Mouse (Mus musculus) embryonic facial prominence, embryonic 12.5 days (tissue): ENCODE data around the gene Rnase2b. TPM values are rescaled to one million over a fixed set of nuclear protein-coding genes. Genes with fewer than 3 reads are reported as not detected.
"Not testable (repeated sequence)": the region's sequence is repeated elsewhere in the genome, so short reads cannot be mapped to it uniquely, and the experiment has no call there.

Source experiments
- ATAC-seq: fragments of 200-750 bp; cut with Nextera tagmentation; 2 replicates; pipeline ENCODE4 v1.8.0; 2017; ENCODE audit not compliant: insufficient number of reproducible peaks, insufficient read depth, low FRiP score, low TSS enrichment
- H3K27ac ChIP-seq: fragments of 300-500 bp; sonication (generic); 2 replicates; pipeline ENCODE4 v1.5.1; 2016; ENCODE audit warnings: mild to moderate bottlenecking
- H3K27me3 ChIP-seq: fragments of 300-500 bp; sonication (generic); 2 replicates; pipeline ENCODE4 v1.6.1; 2016; ENCODE audit warnings: mild to moderate bottlenecking, moderate library complexity
- H3K36me3 ChIP-seq: fragments of 300-500 bp; sonication (generic); 2 replicates; pipeline ENCODE4 v1.6.1; 2016; ENCODE audit warnings: mild to moderate bottlenecking
- H3K4me1 ChIP-seq: fragments of 300-500 bp; sonication (generic); 2 replicates; pipeline ENCODE4 v1.6.1; 2016
- H3K4me2 ChIP-seq: fragments of 300-500 bp; sonication (generic); replicated peaks from 2 replicates; pipeline ENCODE4 v1.6.1; 2016; ENCODE audit warnings: mild to moderate bottlenecking, moderate library complexity
- H3K4me3 ChIP-seq: fragments of 300-500 bp; sonication (generic); 2 replicates; pipeline ENCODE4 v1.5.1; 2016; ENCODE audit warnings: mild to moderate bottlenecking
- H3K9ac ChIP-seq: fragments of 300-500 bp; sonication (generic); 2 replicates; pipeline ENCODE4 v1.6.1; 2016; ENCODE audit warnings: mild to moderate bottlenecking, moderate library complexity
- H3K9me3 ChIP-seq: fragments of 300-500 bp; sonication (generic); 2 replicates; pipeline ENCODE4 v1.6.1; 2016; ENCODE audit warnings: mild to moderate bottlenecking, moderate library complexity
- WGBS: fragments of 180-500 bp; shearing (Covaris S2); methylation state at CpG from one replicate; pipeline ENCODE4 v1.1.7; 2016; 5-methylcytosine and 5-hydroxymethylcytosine counted together
- polyA plus RNA-seq: library from polyadenylated mRNA; unstranded; fragments of >200 nt; fragmentation: Nextera tagmentation; extraction: Ambion mirVana; gene quantifications from 2 replicates; pipeline ENCODE4 v1.2.1, GENCODE M21; 2016

The Rnase2b gene
- polyA plus RNA-seq, 1 experiment from 2014 or later: not detected

DNA sequence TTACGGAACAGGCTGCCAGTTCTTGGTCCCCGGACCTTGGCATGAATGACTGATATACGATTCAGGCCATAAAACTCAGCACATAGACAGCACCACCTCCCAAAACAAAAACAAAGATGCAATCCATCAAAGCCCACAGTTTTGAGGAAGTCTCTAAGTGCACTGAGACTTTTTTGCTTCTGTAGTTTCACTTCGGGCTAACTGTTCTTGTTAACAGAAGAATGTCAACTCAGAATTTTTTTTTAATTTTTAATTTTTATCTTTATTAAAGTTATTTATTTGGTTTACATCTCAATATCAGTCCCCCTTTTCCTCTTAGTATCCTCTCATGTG lies 5.4 kb upstream of the Rnase2b start:
- H3K36me3 ChIP-seq: no peaks in the 10 kb centered on the region
- H3K4me2 ChIP-seq: no peak overlapping the region
- H3K4me3 ChIP-seq: no peak overlapping the region
- H3K27ac ChIP-seq: no peak overlapping the region
- no peaks in the 10 kb centered on the region for H3K9me3 ChIP-seq
- H3K4me1 ChIP-seq: no peaks in the 10 kb centered on the region
- WGBS: 89% methylated on average over 4 of the region's 4 CpGs
- H3K27me3 ChIP-seq: no peaks in the 10 kb centered on the region
- ATAC-seq: no peak
- no peak overlapping the region for H3K9ac ChIP-seq

- ATAC-seq: no peak
- Histone ChIP-seq H3K27ac (no peak overlapping the region), H3K4me3 (no peak overlapping the region), H3K36me3 (no peaks in the 10 kb centered on the region), H3K9me3 (no peaks in the 10 kb centered on the region), H3K9ac (no peak overlapping the region), H3K4me1 (no peaks in the 10 kb centered on the region), H3K4me2 (no peak overlapping the region), H3K27me3 (no peaks in the 10 kb centered on the region)
- WGBS: 95% methylated on average over 1 of the region's 1 CpGs
Measured at GRCm38 (mm10) chr14:51157072-51157471, 5.0 kb upstream of the Rnase2b start.

GRCm38 (mm10) chr14:51163323-51163722 lies 1.3 kb downstream of the Rnase2b start:
- H3K27me3 ChIP-seq, H3K4me1 ChIP-seq, H3K4me3 ChIP-seq, H3K4me2 ChIP-seq, ATAC-seq, H3K36me3 ChIP-seq, H3K9me3 ChIP-seq, H3K27ac ChIP-seq, H3K9ac ChIP-seq: not testable (repeated sequence)
- 90% methylated on average over 6 of the region's 6 CpGs for WGBS

DNA sequence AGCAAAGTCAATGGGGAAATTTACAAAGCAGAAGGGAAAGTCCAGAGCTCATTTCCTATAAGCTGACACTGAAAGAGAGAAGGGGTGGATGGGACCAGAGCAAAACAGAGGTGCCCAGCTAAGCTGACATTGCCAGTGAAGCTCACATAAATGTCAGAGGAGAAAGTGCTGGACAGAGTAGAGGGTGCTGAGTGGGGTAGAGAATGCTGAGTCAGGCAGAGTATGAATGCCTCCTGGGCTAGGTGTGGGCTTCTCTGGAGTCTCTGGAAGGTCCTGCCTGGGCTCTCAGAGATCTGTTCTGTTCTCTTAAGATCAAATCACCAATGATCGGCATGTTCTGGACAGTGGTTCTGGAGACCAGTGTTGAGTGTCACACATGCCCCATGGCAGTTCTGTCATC lies 3.4 kb downstream of the Rnase2b start:
- Histone ChIP-seq H3K36me3 (no peaks in the 10 kb centered on the region), H3K9ac (no peak overlapping the region), H3K4me1 (no peaks in the 10 kb centered on the region), H3K4me2 (no peak overlapping the region), H3K27ac (no peak overlapping the region), H3K4me3 (no peak overlapping the region), H3K9me3 (no peaks in the 10 kb centered on the region; the same call in 1 of the 2 replicates), H3K27me3 (no peaks in the 10 kb centered on the region)
- WGBS: 90% methylated on average over 1 of the region's 1 CpGs
- ATAC-seq: no peak

GRCm38 (mm10) chr14:51166068-51166467 lies 4.0 kb downstream of the Rnase2b start:
- no peak for ATAC-seq
- Histone ChIP-seq H3K9ac (no peak overlapping the region), H3K4me2 (no peak overlapping the region)

DNA sequence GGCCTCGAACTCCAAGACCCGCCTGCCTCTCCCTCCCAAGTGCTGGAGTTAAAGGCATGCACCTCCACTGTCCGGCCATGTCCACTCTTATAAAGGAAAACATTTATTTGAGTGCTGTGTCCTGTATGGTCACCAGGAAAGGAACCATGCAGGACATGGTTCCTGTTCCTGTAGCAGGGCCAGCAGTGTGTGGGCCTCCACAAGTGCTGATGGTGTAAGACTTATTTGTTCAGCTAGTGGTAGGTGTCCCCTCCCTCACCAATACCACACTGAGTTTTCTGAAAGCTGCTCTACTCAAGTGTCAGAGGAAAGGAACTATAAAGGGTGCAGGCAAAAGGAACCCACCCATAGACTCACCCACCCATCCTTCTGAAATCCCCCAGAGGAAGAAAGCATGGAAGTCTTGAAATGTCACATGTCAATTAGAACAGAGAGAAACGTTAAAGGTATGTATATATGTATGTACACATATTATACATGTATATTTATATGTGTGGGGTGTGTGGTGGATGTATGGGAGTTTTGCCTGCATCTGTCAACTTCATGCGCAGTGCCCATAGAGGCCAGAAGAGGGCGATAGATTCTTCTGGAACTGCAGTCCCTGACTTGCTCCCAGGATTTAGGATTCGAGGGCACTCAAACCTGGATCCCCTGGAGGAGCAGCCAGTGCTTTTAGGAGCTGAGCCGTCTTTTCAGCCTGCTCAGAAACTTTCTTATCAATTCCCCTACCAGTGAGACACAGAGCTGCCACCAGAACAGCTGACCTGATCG lies 10.2 kb downstream of the Rnase2b start:
- H3K36me3 ChIP-seq, H3K4me3 ChIP-seq, H3K9ac ChIP-seq, H3K9me3 ChIP-seq, H3K27ac ChIP-seq, H3K4me2 ChIP-seq, H3K4me1 ChIP-seq, H3K27me3 ChIP-seq, ATAC-seq: not testable (repeated sequence)
- 35% methylated on average over 9 of the region's 9 CpGs for WGBS

More at GRCm38 (mm10) chr14:51166068-51166467, 4.0 kb downstream of the Rnase2b start:
- Histone ChIP-seq H3K27ac (no peak overlapping the region), H3K27me3 (no peaks in the 10 kb centered on the region), H3K36me3 (no peaks in the 10 kb centered on the region), H3K9me3 (no peaks in the 10 kb centered on the region; the same call in 1 of the 2 replicates), H3K4me3 (no peak overlapping the region), H3K4me1 (no peaks in the 10 kb centered on the region)

DNA sequence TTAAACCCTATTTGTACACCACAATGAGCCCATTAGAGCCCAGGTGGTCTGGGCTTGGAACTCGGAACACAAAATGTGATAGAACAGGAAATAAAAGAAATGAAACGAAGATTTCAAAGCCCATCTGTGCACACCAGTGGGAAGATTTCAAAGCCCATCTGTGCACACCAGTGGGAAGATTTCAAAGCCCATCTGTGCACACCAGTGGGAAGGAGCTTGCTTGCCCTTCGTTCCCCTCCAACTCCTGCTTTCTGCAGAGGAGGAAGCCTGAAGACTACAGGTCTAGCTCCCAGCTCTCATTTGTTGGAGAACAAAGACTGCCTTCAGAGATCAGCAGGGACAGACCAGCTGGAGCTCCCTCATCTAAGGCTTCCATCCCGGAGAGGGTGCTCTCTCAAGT lies 10.9 kb downstream of the Rnase2b start:
- not testable (repeated sequence) for H3K9me3 ChIP-seq, H3K27me3 ChIP-seq, ATAC-seq, H3K36me3 ChIP-seq, H3K9ac ChIP-seq, H3K4me3 ChIP-seq, H3K27ac ChIP-seq, H3K4me2 ChIP-seq, H3K4me1 ChIP-seq
- WGBS: 52% methylated on average over 4 of the region's 4 CpGs

GRCm38 (mm10) chr14:51173843-51174242 lies 11.8 kb downstream of the Rnase2b start:
- Histone ChIP-seq H3K9me3 (no peaks in the 10 kb centered on the region), H3K4me2 (no peak overlapping the region), H3K9ac (no peak overlapping the region), H3K36me3 (no peaks in the 10 kb centered on the region), H3K27me3 (no peaks in the 10 kb centered on the region), H3K4me1 (no peaks in the 10 kb centered on the region), H3K27ac (no peak overlapping the region), H3K4me3 (no peak overlapping the region)
- 51% methylated on average over 4 of the region's 4 CpGs for WGBS
- no peak for ATAC-seq

DNA sequence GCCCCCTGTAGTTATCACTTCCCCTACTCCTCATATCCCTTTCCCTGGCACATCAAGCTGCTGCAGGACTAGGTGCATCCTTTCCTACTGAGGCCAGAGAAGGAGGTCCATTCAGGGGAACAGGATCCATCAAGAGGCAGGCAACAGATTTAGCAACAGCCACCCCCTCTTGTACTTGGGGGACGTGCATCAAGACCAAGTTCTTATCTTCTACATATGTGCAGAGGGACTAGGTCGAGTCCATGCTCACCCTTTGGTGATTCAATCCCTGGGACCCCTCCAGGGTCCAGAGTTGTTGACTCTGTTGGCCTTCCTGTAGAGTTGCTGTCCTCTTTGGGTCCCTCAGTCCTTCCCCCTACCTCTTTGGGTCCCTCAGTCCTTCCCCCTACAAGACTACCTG lies 19.0 kb downstream of the Rnase2b start:
- not testable (repeated sequence) for H3K9ac ChIP-seq
- WGBS: 82% methylated on average over 2 of the region's 2 CpGs

DNA sequence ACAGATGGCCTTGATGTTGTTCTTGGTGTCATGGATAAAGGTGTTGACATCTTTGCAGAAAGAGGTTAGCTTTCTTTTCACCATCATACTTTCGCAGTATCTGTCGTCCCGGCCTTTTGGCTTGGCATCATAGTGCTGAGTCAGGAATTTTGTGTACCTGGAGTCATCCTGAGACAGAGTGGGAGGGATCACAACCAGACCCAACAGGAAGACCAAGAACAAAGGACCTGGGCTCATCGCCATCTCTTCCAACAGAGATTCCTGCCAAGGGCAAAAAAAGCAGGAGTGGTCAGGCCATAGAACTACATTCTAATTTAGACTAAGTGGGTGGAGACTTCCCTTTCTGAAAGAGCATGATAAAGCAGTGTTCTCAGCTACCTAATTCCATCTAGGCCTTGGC lies 33.6 kb downstream of the Rnase2b start:
- H3K9ac ChIP-seq: no peak overlapping the region
- H3K27me3 ChIP-seq: no peaks in the 10 kb centered on the region
- WGBS: 94% methylated on average over 4 of the region's 4 CpGs
- no peaks in the 10 kb centered on the region for H3K9me3 ChIP-seq
- H3K36me3 ChIP-seq: no peaks in the 10 kb centered on the region
- no peaks in the 10 kb centered on the region for H3K4me1 ChIP-seq
- no peak overlapping the region for H3K27ac ChIP-seq
- no peak overlapping the region for H3K4me3 ChIP-seq
- no peak for ATAC-seq
- H3K4me2 ChIP-seq: no peak overlapping the region

More for the DNA sequence above, 19.0 kb downstream of the Rnase2b start:
- not testable (repeated sequence) for H3K27ac ChIP-seq, H3K4me2 ChIP-seq, H3K36me3 ChIP-seq, ATAC-seq, H3K4me3 ChIP-seq, H3K4me1 ChIP-seq, H3K9me3 ChIP-seq, H3K27me3 ChIP-seq

DNA sequence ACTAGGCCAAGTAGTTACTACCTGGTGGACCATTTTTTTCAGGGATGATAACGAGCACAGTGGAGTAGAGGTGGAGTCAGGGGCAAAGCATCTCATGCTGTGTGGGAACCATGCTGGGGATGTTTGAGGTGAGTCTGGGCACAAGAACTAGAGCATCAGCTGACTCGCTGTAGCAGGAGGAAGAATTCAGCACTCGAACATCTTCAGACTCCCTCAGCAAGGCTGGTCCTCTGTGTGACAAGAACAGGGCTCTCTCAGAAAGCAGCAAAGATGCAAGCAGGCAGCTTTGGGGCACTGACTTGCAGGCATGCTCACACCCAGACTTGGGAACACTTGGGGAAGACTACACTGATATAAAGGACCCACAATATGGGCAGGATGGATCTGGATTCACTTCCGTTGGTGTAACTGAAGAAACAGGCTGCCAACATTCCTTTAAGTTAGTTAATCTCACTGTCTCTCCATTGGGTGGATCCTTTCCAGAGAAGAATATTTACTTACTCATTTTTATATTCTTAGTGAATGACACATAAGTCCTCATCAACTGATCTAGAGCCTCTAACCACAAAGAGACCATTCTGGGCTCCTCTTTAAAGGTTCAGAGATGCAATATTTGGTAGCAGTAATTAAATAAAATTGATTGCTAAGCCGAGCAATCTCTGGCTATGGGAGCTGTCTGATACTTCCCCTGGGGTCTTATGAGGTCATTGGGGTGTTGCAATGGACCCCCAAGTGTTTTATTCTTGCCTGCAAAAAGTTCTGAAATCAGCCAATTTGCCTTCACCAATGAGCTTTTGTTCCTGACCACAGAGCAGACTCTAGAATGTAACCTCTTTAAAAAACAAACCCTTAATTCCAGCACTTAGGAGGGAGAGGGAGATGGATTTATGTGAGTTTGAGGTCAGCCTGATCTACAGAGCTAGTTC lies 37.3 kb downstream of the Rnase2b start, which contains the start of gene Ang2:
Ang2 (minus strand) TSS at position 51 of the 926 bp plus-strand sequence.
- Histone ChIP-seq H3K27me3 (no peaks in the 10 kb centered on the region), H3K4me1 (no peaks in the 10 kb centered on the region), H3K9ac (no peak within 1 kb of the TSS), H3K9me3 (no peaks in the 10 kb centered on the region), H3K36me3 (no peaks in the 10 kb centered on the region), H3K27ac (no peak within 1 kb of the TSS), H3K4me3 (no peak within 1 kb of the TSS), H3K4me2 (no peak within 1 kb of the TSS)
- 75% methylated on average over 5 of the region's 5 CpGs for WGBS
- no peak for ATAC-seq

GRCm38 (mm10) chr14:51200054-51200453 lies 38.0 kb downstream of the Rnase2b start:
- WGBS: 89% methylated on average over 2 of the region's 2 CpGs
- H3K9me3 ChIP-seq: no peaks in the 10 kb centered on the region
- H3K4me2 ChIP-seq: no peak overlapping the region
- no peak for ATAC-seq
- H3K4me1 ChIP-seq: no peaks in the 10 kb centered on the region
- no peak overlapping the region for H3K4me3 ChIP-seq
- no peak overlapping the region for H3K9ac ChIP-seq
- no peak overlapping the region for H3K27ac ChIP-seq
- no peaks in the 10 kb centered on the region for H3K36me3 ChIP-seq
- no peaks in the 10 kb centered on the region for H3K27me3 ChIP-seq
